Mouse (Mus musculus) kidney, adult 2 months (tissue): Measurements from ENCODE around the gene Kif11. TPM values are rescaled to one million over a fixed set of nuclear protein-coding genes. Genes with fewer than 3 reads are reported as not detected.

Source experiments
- DNase-seq: peaks from one replicate; pipeline ENCODE4 v3.0.0; 2021
- H3K27ac ChIP-seq: fragments of 200-500 bp; 2 replicates; pipeline ENCODE4 v1.5.1; 2012; ENCODE audit warnings: low read depth, low read length, control low read depth, inconsistent platforms; ENCODE audit not compliant: insufficient read depth
- H3K27me3 ChIP-seq: fragments of 200-500 bp; replicated peaks from 2 replicates; pipeline ENCODE4 v1.6.1; 2012; ENCODE audit warnings: mild to moderate bottlenecking, moderate library complexity, low read length, inconsistent platforms; ENCODE audit not compliant: control insufficient read depth, insufficient read depth
- H3K36me3 ChIP-seq: fragments of 200-500 bp; 2 replicates; pipeline ENCODE4 v1.6.1; 2012; ENCODE audit warnings: mild to moderate bottlenecking, moderate library complexity, low read length, inconsistent platforms; ENCODE audit not compliant: control insufficient read depth, insufficient read depth
- H3K4me1 ChIP-seq: fragments of 200-500 bp; 2 replicates; pipeline ENCODE4 v1.6.1; 2011; ENCODE audit warnings: low read length; ENCODE audit not compliant: control insufficient read depth, insufficient read depth
- H3K4me3 ChIP-seq: fragments of 200-500 bp; 2 replicates; pipeline ENCODE4 v1.5.1; 2011; ENCODE audit warnings: mild to moderate bottlenecking, low read depth, low read length, control low read depth; ENCODE audit not compliant: insufficient read depth
- CTCF ChIP-seq: fragments of 200-500 bp; conservative IDR thresholded peaks from 2 replicates; pipeline ENCODE4 v1.5.1; 2011; ENCODE audit warnings: low read depth, mild to moderate bottlenecking, control low read depth, low read length, moderate library complexity, mixed read lengths; ENCODE audit not compliant: insufficient read depth, insufficient read length
- POLR2A ChIP-seq: fragments of 200-500 bp; IDR thresholded peaks from one replicate; pipeline ENCODE4 v1.6.1; 2011; ENCODE audit warnings: low read depth, low read length, control low read depth
- WGBS: fragments of 180-500 bp; shearing (Covaris S2); methylation state at CpG from one replicate; pipeline ENCODE4 v1.1.7; 2018; 5-methylcytosine and 5-hydroxymethylcytosine counted together
- polyA plus RNA-seq: library from polyadenylated mRNA; depleted of rRNA; stranded (reverse); fragments of >200 nt; gene quantifications from 2 replicates; pipeline ENCODE4 v1.2.3, GENCODE M21; 2012; rRNA removed

The Kif11 gene
- polyA plus RNA-seq, 1 experiment: 0.30 TPM

GRCm38 (mm10) chr19:37449246-37449645, 73.0 kb downstream of the Kif11 start:
- H3K27ac ChIP-seq: no peak overlapping the region
- no peak overlapping the region for H3K4me3 ChIP-seq
- WGBS: 91% methylated on average over 3 of the region's 3 CpGs
- no peaks in the 10 kb centered on the region for H3K4me1 ChIP-seq
- DNase-seq: no peak
- TF ChIP-seq POLR2A: no peak
- no peak for TF ChIP-seq CTCF
- H3K36me3 ChIP-seq: no peaks in the 10 kb centered on the region
- no peaks in the 10 kb centered on the region for H3K27me3 ChIP-seq

DNA sequence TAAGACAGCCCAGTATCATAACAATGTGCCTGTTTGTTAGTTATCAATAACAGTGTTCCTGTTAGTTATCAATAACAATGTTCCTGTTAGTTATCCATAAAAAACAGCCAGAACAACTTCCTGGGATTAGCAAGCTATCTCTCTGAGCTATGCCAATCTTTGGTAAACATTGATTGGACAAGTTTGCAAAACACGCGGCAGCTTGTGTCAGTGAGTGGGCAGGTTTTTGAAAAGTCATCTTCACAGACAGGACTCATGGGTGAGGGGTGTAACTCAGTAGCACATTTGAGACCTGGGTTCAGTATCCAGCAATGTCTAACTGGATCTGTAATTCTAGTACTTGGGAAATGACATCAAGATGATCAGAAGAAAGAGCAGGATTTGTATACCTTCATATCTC, 79.3 kb downstream of the Kif11 start:
- TF ChIP-seq CTCF: no peak
- no peak for TF ChIP-seq POLR2A
- DNase-seq: no peak
- Histone ChIP-seq H3K27ac (no peak overlapping the region), H3K27me3 (no peaks in the 10 kb centered on the region), H3K36me3 (no peaks in the 10 kb centered on the region), H3K4me1 (no peaks in the 10 kb centered on the region), H3K4me3 (no peak overlapping the region)
- 93% methylated on average over 2 of the region's 2 CpGs for WGBS

DNA sequence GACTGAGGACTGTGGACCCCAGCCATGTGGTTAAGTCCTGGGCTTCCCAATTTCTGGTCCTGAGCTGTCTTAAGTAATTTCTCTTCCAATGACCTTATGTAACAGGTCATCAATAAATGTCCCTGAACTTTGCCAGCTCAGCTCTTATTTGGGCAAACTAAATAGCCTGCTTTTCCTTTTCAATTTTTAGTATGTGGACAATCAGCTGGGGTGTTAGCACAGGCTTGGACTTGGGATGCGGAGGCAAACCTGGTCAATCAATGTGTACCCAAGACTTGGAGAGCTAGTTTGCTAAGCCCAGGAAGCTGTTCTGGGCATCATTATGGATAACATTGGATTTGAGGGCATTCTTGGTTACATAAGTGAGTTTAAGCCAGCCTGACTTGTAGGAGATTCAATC, 79.8 kb downstream of the Kif11 start:
- no peak for TF ChIP-seq CTCF
- no peak for TF ChIP-seq POLR2A
- WGBS: 97% methylated on average over 1 of the region's 1 CpGs
- no peak overlapping the region for H3K4me3 ChIP-seq
- no peaks in the 10 kb centered on the region for H3K4me1 ChIP-seq
- H3K27me3 ChIP-seq: no peaks in the 10 kb centered on the region
- no peak for DNase-seq
- no peaks in the 10 kb centered on the region for H3K36me3 ChIP-seq
- no peak overlapping the region for H3K27ac ChIP-seq

DNA sequence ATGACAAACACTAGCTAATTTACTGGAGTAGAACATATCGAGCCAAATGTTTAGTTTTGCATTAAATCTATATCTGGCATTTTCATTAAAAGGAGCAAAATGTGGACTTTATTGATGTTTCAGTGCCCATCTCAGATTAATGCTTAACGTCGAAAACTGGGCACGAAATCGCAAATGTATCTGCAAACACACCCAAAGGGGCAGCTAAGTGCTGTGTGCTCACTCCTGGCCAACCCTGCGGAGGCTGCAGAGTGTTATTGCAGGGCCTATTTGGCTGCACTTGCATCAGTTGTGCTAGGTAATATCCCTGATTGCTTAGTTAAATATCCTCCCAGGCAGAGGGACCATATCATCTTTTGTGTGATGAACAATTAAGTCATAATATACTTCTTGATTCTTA, 81.8 kb downstream of the Kif11 start:
- H3K27me3 ChIP-seq: no peaks in the 10 kb centered on the region
- H3K4me1 ChIP-seq: no peaks in the 10 kb centered on the region
- 52% methylated on average over 6 of the region's 6 CpGs for WGBS
- DNase-seq: no peak
- no peaks in the 10 kb centered on the region for H3K36me3 ChIP-seq
- no peak overlapping the region for H3K4me3 ChIP-seq
- TF ChIP-seq CTCF (no peak; the same call in 1 of the 2 replicates), POLR2A (no peak)
- no peak overlapping the region for H3K27ac ChIP-seq

DNA sequence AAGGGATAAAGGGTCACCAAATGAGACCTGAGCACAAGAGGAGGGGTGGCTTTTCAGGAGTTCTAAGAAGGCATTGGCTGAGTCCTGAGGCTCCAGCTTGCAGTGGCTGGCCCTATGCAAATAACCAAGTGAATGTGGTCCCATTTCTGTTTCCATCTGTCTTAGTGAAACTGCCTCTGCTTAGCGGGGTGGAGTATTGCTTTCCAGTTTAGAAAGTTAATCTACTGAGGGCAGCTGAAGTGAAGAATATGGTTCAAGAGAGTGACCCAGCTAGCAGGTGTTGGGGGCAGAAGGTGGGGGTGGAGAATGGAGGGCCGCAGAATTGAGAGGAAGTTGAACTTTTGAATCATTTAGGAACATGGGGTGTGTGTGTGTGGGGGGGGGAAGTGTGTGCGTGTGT, 90.2 kb downstream of the Kif11 start:
- TF ChIP-seq CTCF: no peak
- TF ChIP-seq POLR2A: no peak
- DNase-seq: no peak
- H3K4me3 ChIP-seq: no peak overlapping the region
- no peaks in the 10 kb centered on the region for H3K4me1 ChIP-seq
- no peak overlapping the region for H3K27ac ChIP-seq
- no peaks in the 10 kb centered on the region for H3K27me3 ChIP-seq
- no peaks in the 10 kb centered on the region for H3K36me3 ChIP-seq
- WGBS: 67% methylated on average over 3 of the region's 3 CpGs

DNA sequence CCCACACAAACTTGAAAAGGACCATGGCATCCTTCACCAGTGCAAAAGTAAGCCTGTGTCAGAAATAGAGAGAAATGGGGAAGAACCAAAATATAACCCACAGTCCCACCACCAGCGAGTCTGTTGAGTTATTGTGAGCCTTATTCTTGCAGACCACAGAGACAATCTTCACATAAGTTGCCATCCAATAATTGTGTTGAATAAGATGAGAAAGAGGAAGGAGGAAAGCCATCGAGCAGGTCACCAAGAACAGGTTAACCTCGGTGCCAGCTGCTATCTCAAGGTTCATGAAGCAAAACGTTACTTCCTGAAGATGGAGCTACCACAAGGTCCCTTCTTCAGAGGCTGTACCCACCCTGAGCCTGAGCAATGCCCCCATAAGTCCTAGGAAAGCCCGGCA, 90.8 kb downstream of the Kif11 start:
- no peaks in the 10 kb centered on the region for H3K36me3 ChIP-seq
- no peak for DNase-seq
- H3K27me3 ChIP-seq: no peaks in the 10 kb centered on the region
- 77% methylated on average over 5 of the region's 5 CpGs for WGBS
- TF ChIP-seq CTCF (no peak), POLR2A (no peak)
- H3K27ac ChIP-seq: no peak overlapping the region
- H3K4me1 ChIP-seq: no peaks in the 10 kb centered on the region
- H3K4me3 ChIP-seq: no peak overlapping the region

GRCm38 (mm10) chr19:37468841-37469566, 92.8 kb downstream of the Kif11 start:
- H3K36me3 ChIP-seq: no peaks in the 10 kb centered on the region
- no peaks in the 10 kb centered on the region for H3K27me3 ChIP-seq
- TF ChIP-seq CTCF (no peak), POLR2A (no peak)
- 81% methylated on average over 6 of the region's 6 CpGs for WGBS
- H3K4me1 ChIP-seq: no peaks in the 10 kb centered on the region
- H3K27ac ChIP-seq: no peak overlapping the region
- DNase-seq: no peak
- H3K4me3 ChIP-seq: no peak overlapping the region

Other genes with a start within 250 kb of the Kif11 start
- gene March5, start 168.9 kb upstream of the Kif11 start, polyA plus RNA-seq: 32.0 and 43.0 TPM in 2 replicates
- gene Cpeb3, start 167.8 kb upstream of the Kif11 start, polyA plus RNA-seq: 14.2 and 16.4 TPM in 2 replicates
- gene Ide, start 38.6 kb upstream of the Kif11 start, polyA plus RNA-seq: 22.7 and 24.0 TPM in 2 replicates
- 3.2 and 3.4 TPM in 2 replicates for gene Hhex, start 58.4 kb downstream of the Kif11 start, polyA plus RNA-seq
- 25.2 and 28.8 TPM in 2 replicates for gene Exoc6, start 174.0 kb downstream of the Kif11 start, polyA plus RNA-seq